Mouse (Mus musculus): Measurements from ENCODE around the gene 9530068E07Rik. TPM values are rescaled to one million over a fixed set of nuclear protein-coding genes. Genes with fewer than 3 reads are reported as not detected.

9530068E07Rik gene
- total and polyA plus RNA-seq, 3 experiments, result 102 to 153 (median 128) TPM

DNA sequence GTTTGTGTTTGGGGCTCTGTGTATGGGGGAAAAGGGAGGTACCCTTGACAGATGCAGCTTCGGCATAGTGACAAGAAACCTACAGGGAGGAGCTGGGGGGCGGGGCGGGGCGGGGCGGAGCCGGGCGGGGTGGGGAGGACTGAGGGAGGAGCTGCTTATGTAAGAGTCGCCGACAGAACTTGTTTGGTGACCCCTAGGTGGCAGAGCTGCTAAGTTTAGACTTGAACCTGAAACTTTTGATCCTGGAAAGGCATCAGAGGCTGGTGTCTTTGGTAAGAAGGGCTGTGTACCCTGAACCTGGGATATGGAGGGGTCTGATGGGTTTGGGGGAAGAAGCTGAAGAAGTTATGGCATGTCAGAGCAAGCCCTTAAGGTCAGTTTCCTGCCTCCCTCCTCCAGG lies 45.3 kb upstream of the 9530068E07Rik start:
- Histone ChIP-seq H3K9ac (ENCODE audit: insufficient read depth, low read depth) (no peak overlapping the region), H3K36me3 (replicated peaks in 1 of 2; ENCODE audit: control insufficient read depth in 1 of 2, insufficient read depth in 1 of 2, low read length in 1 of 2) (no peaks in the 10 kb centered on the region), H3K79me2 (replicated peaks; ENCODE audit: control insufficient read depth, extremely low read depth, insufficient read depth, poor library complexity, severe bottlenecking) (no peaks in the 10 kb centered on the region), H3K9me3 (replicated peaks; ENCODE audit: low read length) (peaks cover 2% of the 10 kb centered on the region), H3K4me2 (ENCODE audit: insufficient read depth, low read depth, poor library complexity, severe bottlenecking) (no peak overlapping the region), H3K27me3 (replicated peaks) (peaks cover 3% of the 10 kb centered on the region), H3K4me1 (ENCODE audit: control insufficient read depth in 1 of 2, insufficient read depth in 2 of 2) (peaks cover 3 to 20% of the 10 kb centered on the region in 2 experiments; a peak in 3 of 4 replicates), H3K4me3 (replicated peaks in 1 of 3; ENCODE audit: low read depth in 2 of 3, low read length in 2 of 3, poor library complexity in 1 of 3) (no peak overlapping the region), H3K27ac (ENCODE audit: insufficient read depth, low read depth) (no peak overlapping the region)
- dilution Hi-C loops (cut with MboI; ENCODE audit: extremely low pct_ligation_motif_present, extremely low pct_unique_long_range_greater_than_20kb, low sequenced_read_pairs) (no loop called here), in situ Hi-C loops (cut with MboI; ENCODE audit: low pct_ligation_motif_present, low pct_unique_long_range_greater_than_20kb, low sequenced_read_pairs) (no loop called here)
- no peak for TF ChIP-seq MAX (IDR thresholded peaks at IDR 0.05; ENCODE audit: low read length)
- peak; percentile 44 for TF ChIP-seq RAD21 (IDR thresholded peaks at IDR 0.05; ENCODE audit: low read depth, low read length)
- TF ChIP-seq GABPA (IDR thresholded peaks at IDR 0.05; ENCODE audit: insufficient replicate concordance, low read depth, low read length), result no peak
- TF ChIP-seq JUN (IDR thresholded peaks at IDR 0.05; ENCODE audit: insufficient read depth, low read depth, low read length), result no peak
- peak in 1 of 2 experiments; percentile 72; a peak in 2 of 4 replicates for TF ChIP-seq CTCF (conservative IDR thresholded peaks at IDR 0.05 in 1 of 2, IDR thresholded peaks at IDR 0.05 in 1 of 2; ENCODE audit: low read depth in 2 of 2, low read length in 2 of 2)
- 0 out of 2 replicates have a peak, but pooled peaks have one; percentile 39 for TF ChIP-seq MYC (IDR thresholded peaks at IDR 0.05; ENCODE audit: low read depth, low read length)
- TF ChIP-seq NELFE (IDR thresholded peaks at IDR 0.05; ENCODE audit: low read depth, low read length), result 0 out of 2 replicates have a peak, but pooled peaks have one; percentile 17
- no peak for TF ChIP-seq HCFC1 (IDR thresholded peaks at IDR 0.05; ENCODE audit: low read depth, low read length)
- TF ChIP-seq USF2 (conservative IDR thresholded peaks at IDR 0.05; ENCODE audit: low read depth, low read length), result no peak
- no peak for TF ChIP-seq MEF2A (IDR thresholded peaks at IDR 0.05; ENCODE audit: borderline replicate concordance, low read depth, low read length)
- peak; percentile 92 for TF ChIP-seq MAZ (IDR thresholded peaks at IDR 0.05; ENCODE audit: low read depth, low read length)
- TF ChIP-seq SMC3 (IDR thresholded peaks at IDR 0.05; ENCODE audit: low read depth, low read length), result peak; percentile 39
- 0 out of 2 replicates have a peak, but pooled peaks have one; percentile 40 for TF ChIP-seq SIN3A (IDR thresholded peaks at IDR 0.05; ENCODE audit: low read length)
- peak; percentile 79 for DNase-seq (ENCODE audit: extremely low read depth)

GRCm38 (mm10) chr11:52352271-52352670 lies 44.0 kb upstream of the 9530068E07Rik start:
- no peak overlapping the region for H3K4me3 ChIP-seq (replicated peaks in 1 of 3; ENCODE audit: low read depth in 2 of 3, low read length in 2 of 3, poor library complexity in 1 of 3)
- H3K27me3 ChIP-seq (replicated peaks), result peaks cover 3% of the 10 kb centered on the region
- in situ Hi-C loops (cut with MboI; ENCODE audit: low pct_ligation_motif_present, low pct_unique_long_range_greater_than_20kb, low sequenced_read_pairs) (no loop called here), dilution Hi-C loops (cut with MboI; ENCODE audit: extremely low pct_ligation_motif_present, extremely low pct_unique_long_range_greater_than_20kb, low sequenced_read_pairs) (no loop called here)
- no peak for DNase-seq (ENCODE audit: extremely low read depth)
- H3K9me3 ChIP-seq (replicated peaks; ENCODE audit: low read length), result peaks cover 6% of the 10 kb centered on the region
- peaks cover 3 to 10% of the 10 kb centered on the region in 2 experiments; a peak in 3 of 4 replicates for H3K4me1 ChIP-seq (ENCODE audit: control insufficient read depth in 1 of 2, insufficient read depth in 2 of 2)
- no peak overlapping the region for H3K27ac ChIP-seq (ENCODE audit: insufficient read depth, low read depth)
- no peak overlapping the region for H3K9ac ChIP-seq (ENCODE audit: insufficient read depth, low read depth)
- H3K4me2 ChIP-seq (ENCODE audit: insufficient read depth, low read depth, poor library complexity, severe bottlenecking), result no peak overlapping the region
- no peaks in the 10 kb centered on the region for H3K36me3 ChIP-seq (replicated peaks in 1 of 2; ENCODE audit: control insufficient read depth in 1 of 2, insufficient read depth in 1 of 2, low read length in 1 of 2)
- H3K79me2 ChIP-seq (replicated peaks; ENCODE audit: control insufficient read depth, extremely low read depth, insufficient read depth, poor library complexity, severe bottlenecking), result no peaks in the 10 kb centered on the region
- no peak for TF ChIP-seq POLR2A (IDR thresholded peaks at IDR 0.05; ENCODE audit: low read depth, low read length)
- no peak for TF ChIP-seq ZKSCAN1 (IDR thresholded peaks at IDR 0.05; ENCODE audit: borderline replicate concordance, low read depth, low read length)
- no peak for TF ChIP-seq PAX5 (IDR thresholded peaks at IDR 0.05; ENCODE audit: low read length)
- TF ChIP-seq JUND (conservative IDR thresholded peaks at IDR 0.05; ENCODE audit: low read depth, low read length), result no peak
- no peak for TF ChIP-seq MYC (IDR thresholded peaks at IDR 0.05; ENCODE audit: low read depth, low read length)
- no peak for TF ChIP-seq USF1 (IDR thresholded peaks at IDR 0.05; ENCODE audit: low read depth, low read length)
- TF ChIP-seq USF2 (conservative IDR thresholded peaks at IDR 0.05; ENCODE audit: low read depth, low read length), result no peak
- no peak for TF ChIP-seq ELF1 (IDR thresholded peaks at IDR 0.05; ENCODE audit: low read depth, low read length)
- TF ChIP-seq MAZ (IDR thresholded peaks at IDR 0.05; ENCODE audit: low read depth, low read length), result no peak
- TF ChIP-seq POLR2AphosphoS2 (IDR thresholded peaks at IDR 0.05; ENCODE audit: low read depth, low read length), result no peak
- TF ChIP-seq MXI1 (IDR thresholded peaks at IDR 0.05; ENCODE audit: low read depth, low read length), result no peak
- no peak for TF ChIP-seq MAFK (IDR thresholded peaks at IDR 0.05; ENCODE audit: insufficient replicate concordance, low read length)
- no peak for TF ChIP-seq CHD1 (IDR thresholded peaks at IDR 0.05; ENCODE audit: low read depth, low read length)
- TF ChIP-seq MEF2A (IDR thresholded peaks at IDR 0.05; ENCODE audit: borderline replicate concordance, low read depth, low read length), result no peak
- TF ChIP-seq ZNF384 (IDR thresholded peaks at IDR 0.05; ENCODE audit: low read depth, low read length), result no peak
- TF ChIP-seq EP300 (IDR thresholded peaks at IDR 0.05; ENCODE audit: low read length), result no peak
- TF ChIP-seq SIN3A (IDR thresholded peaks at IDR 0.05; ENCODE audit: low read length), result no peak
